20 mouse cellular contexts compared by ENCODE assay signal in the genomic region with DNA sequence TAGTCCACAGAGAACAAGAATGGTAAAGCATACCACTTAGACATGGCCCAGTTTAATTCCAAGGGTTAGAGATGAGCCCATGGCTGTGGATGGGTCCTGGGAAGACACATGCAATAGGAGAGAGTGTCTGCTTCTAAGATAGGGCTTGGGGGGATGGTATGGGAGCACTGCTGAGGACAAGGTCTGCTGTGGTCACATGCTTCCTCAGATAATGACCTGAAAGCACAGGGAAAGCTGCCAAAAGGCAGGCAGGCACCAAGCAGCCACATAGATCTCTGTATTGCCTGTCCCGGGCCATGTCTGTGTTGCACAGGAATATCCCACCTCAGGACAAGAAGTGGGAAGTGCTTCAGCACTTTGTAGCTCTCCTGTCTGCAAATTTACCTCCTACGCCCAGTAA. TPM values are rescaled to one million over a fixed set of nuclear protein-coding genes. Genes with fewer than 3 reads are reported as not detected.
DNase-seq lines count a peak whose midpoint lies in the region; ATAC-seq lines count a peak whose summit lies in the region.
"Had no signal": no experiment of that assay in that cellular context is flagged by ENCODE, and none has a peak within 500 bp of the region (broad histone marks: within the 10 kb centered on the region; RNA-seq: fewer than 3 reads in every experiment).

No protein-coding gene starts in this region.

- intact Hi-C loops in heart, postnatal 25 days (cut with DNase I), result no loop called here

- ATAC-seq in heart, embryonic 14.5 days (ENCODE audit: insufficient number of reproducible peaks, insufficient read depth, low FRiP score, low read depth), result peak; percentile 40
- no peak for ATAC-seq in CD4-positive, CD25-positive, alpha-beta regulatory T cell, adult 4 months
- ATAC-seq: forebrain, embryonic 14.5 days; Patski had no signal

- no peak overlapping the region for H3K4me3 ChIP-seq in heart, embryonic 14.5 days (ENCODE audit: control insufficient read depth in 1 of 2, insufficient read depth in 1 of 2, low read depth in 1 of 2, low read length in 2 of 2)
- H3K4me3 ChIP-seq: layer of hippocampus, adult 2 months; lung, embryonic 15.5 days; midbrain, embryonic 10.5 days; stomach, embryonic 15.5 days had no signal

- DNase-seq in heart, postnatal 25 days (ENCODE audit: low spot score), result no peak
- DNase-seq in ovary, adult 18-20 months (ENCODE audit: low spot score), result peak; percentile 62
- DNase-seq in ovary, postnatal 36 days (ENCODE audit: low spot score), result no peak
- DNase-seq in kidney, postnatal 36 days, result peak; percentile 80 to 87
- no peak for DNase-seq in urinary bladder, adult 2 months (ENCODE audit: low spot score)
- DNase-seq in layer of hippocampus, postnatal 10 days (ENCODE audit: low spot score in 2 of 2), result no peak
- DNase-seq: cerebellum, adult 11-12 months; gastrocnemius, postnatal 10 days; thymus, postnatal 4 days had no signal

- H3K9ac ChIP-seq in heart, embryonic 14.5 days (ENCODE audit: low read length), result no peak overlapping the region
- H3K9ac ChIP-seq: lung, embryonic 15.5 days; stomach, embryonic 15.5 days had no signal

- no peaks in the 10 kb centered on the region for H3K27me3 ChIP-seq in heart, embryonic 14.5 days (ENCODE audit: control insufficient read depth, insufficient read depth, low read length)
- H3K27me3 ChIP-seq: lung, embryonic 15.5 days; Patski; stomach, embryonic 15.5 days had no signal

- no peak overlapping the region for H3K4me2 ChIP-seq in heart, embryonic 14.5 days (ENCODE audit: low read length)
- H3K4me2 ChIP-seq: lung, embryonic 15.5 days; stomach, embryonic 15.5 days had no signal

- H3K4me1 ChIP-seq in heart, embryonic 14.5 days (ENCODE audit: control insufficient read depth in 2 of 2, insufficient read depth in 2 of 2, low read length in 2 of 2), result peaks cover 36 to 47% of the 10 kb centered on the region in 2 experiments

- WGBS in heart, embryonic 14.5 days, result 20% methylated on average over 2 of the region's 2 CpGs

- peaks cover 58% of the 10 kb centered on the region for H3K36me3 ChIP-seq in heart, embryonic 14.5 days (ENCODE audit: control insufficient read depth, insufficient read depth, low read length)

- H3K27ac ChIP-seq in heart, embryonic 14.5 days (replicated peaks in 1 of 2; ENCODE audit: control insufficient read depth in 1 of 2, insufficient read depth in 1 of 2, low read depth in 2 of 2, low read length in 2 of 2), result peak overlapping the region; percentile 15 to 30
- H3K27ac ChIP-seq: layer of hippocampus, adult 2 months; lung, embryonic 15.5 days; midbrain, embryonic 10.5 days; stomach, embryonic 15.5 days had no signal

- H3K9me3 ChIP-seq in heart, embryonic 14.5 days (ENCODE audit: control insufficient read depth, low read length), result no peaks in the 10 kb centered on the region
- H3K9me3 ChIP-seq: lung, embryonic 15.5 days; midbrain, embryonic 10.5 days; stomach, embryonic 15.5 days had no signal

RNA-seq across cellular contexts. Expression of a gene that starts 11.5 kb away (rescaled TPM):
- 9.7 and 10.4 TPM in 2 replicates for polyA plus RNA-seq in heart, embryonic 14.5 days (2014; fragmentation: Nextera tagmentation; extraction: Ambion mirVana)
- 10 to 100 TPM; 12.0 to 13.5 TPM for total RNA-seq in heart, postnatal 25 days (2021)
- polyA plus RNA-seq in urinary bladder, adult 2 months (2012; rRNA removed), result 12.7 and 13.6 TPM in 2 replicates
- polyA plus RNA-seq in CD4-positive, CD25-positive, alpha-beta regulatory T cell, adult 4 months (2017; shearing (Covaris generic)), result 10 to 100 TPM; 20.0 to 30.1 TPM
- total RNA-seq in layer of hippocampus, postnatal 10 days (2021), result 10 to 100 TPM; 32.6 to 34.9 TPM

RNA-seq across cellular contexts. Expression of a gene that starts 20.8 kb away (rescaled TPM):
- polyA plus RNA-seq in heart, embryonic 14.5 days (2014; fragmentation: Nextera tagmentation; extraction: Ambion mirVana), result not detected in 2 replicates
- not detected for total RNA-seq in heart, postnatal 25 days (2021)
- not detected in 2 replicates for polyA plus RNA-seq in urinary bladder, adult 2 months (2012; rRNA removed)
- under 1 TPM in 1 of 2 experiments, not detected in 1; 0.27 TPM for polyA plus RNA-seq in CD4-positive, CD25-positive, alpha-beta regulatory T cell, adult 4 months (2017; shearing (Covaris generic))
- total RNA-seq in layer of hippocampus, postnatal 10 days (2021), result not detected
- total RNA-seq: gastrocnemius, postnatal 10 days; layer of hippocampus, adult 2 months; left cerebral cortex, postnatal 14 days had no signal
- polyA plus RNA-seq: cortical plate, adult 2 months; forebrain, embryonic 14.5 days; hindbrain, embryonic 11.5 days; lung, embryonic 15.5 days; midbrain, embryonic 10.5 days; Patski; stomach, embryonic 15.5 days had no signal

RNA-seq across cellular contexts. Expression of a gene that starts 21.3 kb away (rescaled TPM):
- 5.8 and 6.3 TPM in 2 replicates for polyA plus RNA-seq in heart, embryonic 14.5 days (2014; fragmentation: Nextera tagmentation; extraction: Ambion mirVana)
- total RNA-seq in heart, postnatal 25 days (2021), result 1 to 10 TPM; 3.8 to 4.1 TPM
- 8.1 and 9.1 TPM in 2 replicates for polyA plus RNA-seq in urinary bladder, adult 2 months (2012; rRNA removed)
- polyA plus RNA-seq in CD4-positive, CD25-positive, alpha-beta regulatory T cell, adult 4 months (2017; shearing (Covaris generic)), result 1 to 10 TPM; 5.0 to 5.9 TPM
- 1 to 10 TPM; 5.4 TPM for total RNA-seq in layer of hippocampus, postnatal 10 days (2021)

RNA-seq across cellular contexts. Expression of a gene that starts 36.2 kb away (rescaled TPM):
- polyA plus RNA-seq in heart, embryonic 14.5 days (2014; fragmentation: Nextera tagmentation; extraction: Ambion mirVana), result 0.92 and 1.3 TPM in 2 replicates
- total RNA-seq in heart, postnatal 25 days (2021), result 10 to 100 TPM; 20.0 to 25.3 TPM
- 18.3 and 19.8 TPM in 2 replicates for polyA plus RNA-seq in urinary bladder, adult 2 months (2012; rRNA removed)
- polyA plus RNA-seq in CD4-positive, CD25-positive, alpha-beta regulatory T cell, adult 4 months (2017; shearing (Covaris generic)), result 10 to 100 TPM; 21.8 to 22.6 TPM
- total RNA-seq in layer of hippocampus, postnatal 10 days (2021), result 1 to 10 TPM; 1.1 to 1.8 TPM

Comparison
In these comparisons a context has a peak if more than half of its experiments do, and no peak if none do; other contexts are left out.
1. DNase-seq: peak in ovary, adult 18-20 months (single experiment) and kidney, postnatal 36 days (2 of 2); none in heart, postnatal 25 days (single experiment), ovary, postnatal 36 days (single experiment), urinary bladder, adult 2 months (single experiment) and layer of hippocampus, postnatal 10 days (0 of 2).